8 mouse cellular contexts compared by ENCODE assay signal in genomic region chr2:79891760-79892570, GRCm38 (mm10).
DNase-seq lines count a peak whose midpoint lies in the region; ATAC-seq and TF ChIP-seq lines count a peak whose summit lies in the region.
"Had no signal": no experiment of that assay in that cellular context is flagged by ENCODE, and none has a peak within 500 bp of the region (broad histone marks: within the 10 kb centered on the region; RNA-seq: fewer than 3 reads in every experiment).

No protein-coding gene starts in this region.

- H3K4me2 ChIP-seq in lung, embryonic 14.5 days = no peak overlapping the region
- no peak overlapping the region for H3K4me2 ChIP-seq in lung, postnatal 0 days (replicated peaks; ENCODE audit: low read depth, low read length)
- H3K4me2 ChIP-seq: liver, embryonic 15.5 days had no signal

- no peak for TF ChIP-seq CTCF in lung, embryonic 14.5 days (IDR thresholded peaks at IDR 0.05; ENCODE audit: low read depth)
- TF ChIP-seq CTCF in lung, postnatal 0 days (IDR thresholded peaks at IDR 0.05) = no peak

- no peaks in the 10 kb centered on the region for H3K4me1 ChIP-seq in lung, embryonic 14.5 days (ENCODE audit: insufficient read depth)
- H3K4me1 ChIP-seq in lung, postnatal 0 days (ENCODE audit: insufficient read depth, low read depth, low read length) = no peaks in the 10 kb centered on the region
- H3K4me1 ChIP-seq: liver, embryonic 15.5 days had no signal

- H3K9ac ChIP-seq in lung, embryonic 14.5 days = no peak overlapping the region
- no peak overlapping the region for H3K9ac ChIP-seq in lung, postnatal 0 days (replicated peaks; ENCODE audit: low read depth)
- H3K9ac ChIP-seq: liver, embryonic 15.5 days had no signal

- no peaks in the 10 kb centered on the region for H3K9me3 ChIP-seq in lung, embryonic 14.5 days (ENCODE audit: low read depth, low read length)
- H3K9me3 ChIP-seq in lung, postnatal 0 days (ENCODE audit: low read length) = no peaks in the 10 kb centered on the region
- H3K9me3 ChIP-seq: liver, embryonic 15.5 days had no signal

- 57% methylated on average over 5 of the region's 5 CpGs for WGBS in lung, embryonic 14.5 days
- WGBS in lung, postnatal 0 days = 57% methylated on average over 5 of the region's 5 CpGs

- no peaks in the 10 kb centered on the region for H3K27me3 ChIP-seq in lung, embryonic 14.5 days (ENCODE audit: insufficient read depth, low read length)
- H3K27me3 ChIP-seq in lung, postnatal 0 days (replicated peaks; ENCODE audit: insufficient read depth, low read length) = no peaks in the 10 kb centered on the region
- H3K27me3 ChIP-seq: liver, embryonic 15.5 days had no signal

- TF ChIP-seq EP300 in lung, postnatal 0 days (IDR thresholded peaks at IDR 0.05) = no peak

- DNase-seq in lung, embryonic 14.5 days = peak; percentile 68
- no peak for DNase-seq in lung, postnatal 0 days (ENCODE audit: low spot score)
- peak; percentile 75 for DNase-seq in brain, adult 2 months (ENCODE audit: low read depth, low spot score)
- DNase-seq in layer of hippocampus, adult 9-10 months (ENCODE audit: low spot score) = peak; percentile 31
- peak; percentile 85 to 86 for DNase-seq in right cerebral cortex, adult 2 months (ENCODE audit: low spot score in 2 of 2)

- H3K27ac ChIP-seq in lung, embryonic 14.5 days (ENCODE audit: low read depth) = no peak overlapping the region
- no peak overlapping the region for H3K27ac ChIP-seq in lung, postnatal 0 days (ENCODE audit: low read length)
- H3K27ac ChIP-seq: liver, embryonic 15.5 days had no signal

- no peak overlapping the region for H3K4me3 ChIP-seq in lung, embryonic 14.5 days (ENCODE audit: low read depth, low read length)
- no peak overlapping the region for H3K4me3 ChIP-seq in lung, postnatal 0 days (ENCODE audit: low read depth, low read length)
- H3K4me3 ChIP-seq: liver, embryonic 15.5 days had no signal

- ATAC-seq in lung, embryonic 14.5 days (ENCODE audit: insufficient read depth) = no peak; the same call in 1 of the 2 replicates
- ATAC-seq in lung, postnatal 0 days = no peak
- ATAC-seq in inflammation-experienced regulatory T-cells, adult 6 months = no peak
- ATAC-seq in megakaryocyte progenitor cell, adult 5-6 weeks (replicated peaks; ENCODE audit: poor library complexity) = no peak

- H3K36me3 ChIP-seq in lung, embryonic 14.5 days (ENCODE audit: insufficient read depth) = no peaks in the 10 kb centered on the region
- H3K36me3 ChIP-seq in lung, postnatal 0 days (ENCODE audit: insufficient read depth, low read length) = no peaks in the 10 kb centered on the region
- H3K36me3 ChIP-seq: liver, embryonic 15.5 days had no signal
